Mouse (Mus musculus) thymus, adult 2 months (tissue): ENCODE measurements around the gene Accsl. TPM values are rescaled to one million over a fixed set of nuclear protein-coding genes. Genes with fewer than 3 reads are reported as not detected.

Source experiments
- DNase-seq: peaks from one replicate; pipeline ENCODE4 v3.0.0; 2021
- H3K27ac ChIP-seq: fragments of 200-500 bp; 2 replicates; pipeline ENCODE4 v1.5.1; 2012; ENCODE audit warnings: low read length, control low read depth; ENCODE audit not compliant: control insufficient read depth, insufficient read depth
- H3K27me3 ChIP-seq: fragments of 200-500 bp; 2 replicates; pipeline ENCODE4 v1.6.1; 2012; ENCODE audit warnings: mild to moderate bottlenecking, low read length, moderate library complexity, mixed read lengths; ENCODE audit not compliant: control insufficient read depth, insufficient read depth
- H3K36me3 ChIP-seq: fragments of 200-500 bp; 2 replicates; pipeline ENCODE4 v1.6.1; 2012; ENCODE audit warnings: mild to moderate bottlenecking, low read length, moderate library complexity; ENCODE audit not compliant: control insufficient read depth, insufficient read depth
- H3K4me1 ChIP-seq: fragments of 200-500 bp; replicated peaks from 2 replicates; pipeline ENCODE4 v1.6.1; 2012; ENCODE audit warnings: low read length; ENCODE audit not compliant: control insufficient read depth, insufficient read depth
- H3K4me3 ChIP-seq: fragments of 200-500 bp; 2 replicates; pipeline ENCODE4 v1.5.1; 2012; ENCODE audit warnings: mild to moderate bottlenecking, low read length, control low read depth, moderate library complexity; ENCODE audit not compliant: control insufficient read depth, insufficient read depth
- CTCF ChIP-seq: fragments of 200-500 bp; IDR thresholded peaks from 2 replicates; pipeline ENCODE4 v1.5.1; 2012; ENCODE audit warnings: mild to moderate bottlenecking, control low read depth, low read length, moderate library complexity, borderline replicate concordance; ENCODE audit not compliant: control insufficient read depth, poor library complexity, insufficient read depth; ENCODE audit errors: extremely low read depth
- POLR2A ChIP-seq: fragments of 200-500 bp; IDR thresholded peaks from 2 replicates; pipeline ENCODE4 v1.6.1; 2012; ENCODE audit warnings: mild to moderate bottlenecking, low read length, control low read depth, moderate library complexity; ENCODE audit not compliant: control insufficient read depth, poor library complexity, insufficient read depth; ENCODE audit errors: extremely low read depth
- WGBS: fragments of 180-500 bp; shearing (Covaris S2); methylation state at CpG from one replicate; pipeline ENCODE4 v1.1.7; 2018; 5-methylcytosine and 5-hydroxymethylcytosine counted together
- polyA plus RNA-seq: library from polyadenylated mRNA; depleted of rRNA; stranded (reverse); fragments of >200 nt; gene quantifications from 2 replicates; pipeline ENCODE4 v1.2.3, GENCODE M21; 2012

Gene Accsl
- polyA plus RNA-seq, 1 experiment, result 0.46 TPM

- no peak for DNase-seq
- WGBS, result 92% methylated on average over 11 of the region's 11 CpGs
- Histone ChIP-seq H3K27me3 (no peaks in the 10 kb centered on the region), H3K36me3 (no peaks in the 10 kb centered on the region), H3K27ac (no peak overlapping the region), H3K4me1 (no peaks in the 10 kb centered on the region), H3K4me3 (no peak overlapping the region)
- no peak for TF ChIP-seq CTCF
- no peak for TF ChIP-seq POLR2A
These were observed 391 bp downstream of the Accsl start for GRCm38 (mm10) chr2:93868566-93868965.

GRCm38 (mm10) chr2:93863229-93863628 is 5.7 kb downstream of the Accsl start:
- Histone ChIP-seq H3K27ac (no peak overlapping the region), H3K4me1 (no peaks in the 10 kb centered on the region), H3K27me3 (no peaks in the 10 kb centered on the region), H3K36me3 (no peaks in the 10 kb centered on the region), H3K4me3 (no peak overlapping the region)
- no peak for TF ChIP-seq POLR2A
- no peak for TF ChIP-seq CTCF
- no peak for DNase-seq
- 85% methylated on average over 4 of the region's 4 CpGs for WGBS

GRCm38 (mm10) chr2:93858845-93859244 is 10.1 kb downstream of the Accsl start:
- TF ChIP-seq POLR2A (no peak), CTCF (no peak)

GRCm38 (mm10) chr2:93851303-93851702 is 17.7 kb downstream of the Accsl start:
- Histone ChIP-seq H3K27me3 (no peaks in the 10 kb centered on the region), H3K36me3 (no peaks in the 10 kb centered on the region), H3K4me1 (peaks cover 7% of the 10 kb centered on the region; the same call in 1 of the 2 replicates), H3K27ac (no peak overlapping the region), H3K4me3 (no peak overlapping the region)
- 97% methylated on average over 1 of the region's 1 CpGs for WGBS
- no peak for DNase-seq
- TF ChIP-seq POLR2A, result no peak
- no peak for TF ChIP-seq CTCF

More at GRCm38 (mm10) chr2:93858845-93859244, 10.1 kb downstream of the Accsl start:
- Histone ChIP-seq H3K27ac (no peak overlapping the region), H3K36me3 (no peaks in the 10 kb centered on the region), H3K4me3 (no peak overlapping the region), H3K27me3 (no peaks in the 10 kb centered on the region), H3K4me1 (no peaks in the 10 kb centered on the region)
- 62% methylated on average over 12 of the region's 12 CpGs for WGBS
- DNase-seq, result no peak

GRCm38 (mm10) chr2:93850317-93850944 is 18.5 kb downstream of the Accsl start:
- 2% methylated on average over 13 of the region's 13 CpGs for WGBS
- peak; percentile 42 for DNase-seq

GRCm38 (mm10) chr2:93849505-93850089 is 19.4 kb downstream of the Accsl start, which contains the start of gene Accs:
Gene Accs, minus strand, starts transcription at chr2:93849943.
- peak within 1 kb of the TSS; percentile 66 for H3K4me3 ChIP-seq
- peaks cover 7% of the 10 kb centered on the region; the same call in 1 of the 2 replicates for H3K4me1 ChIP-seq
- TF ChIP-seq POLR2A (no peak), CTCF (0 out of 2 replicates have a peak, but pooled peaks have one; percentile 59)
- H3K27me3 ChIP-seq, result no peaks in the 10 kb centered on the region
- WGBS, result under 1% methylated on average over 28 of the region's 28 CpGs
- peak within 1 kb of the TSS; percentile 4 for H3K27ac ChIP-seq
- H3K36me3 ChIP-seq, result 0 out of 2 replicates have a peak, but pooled peaks cover under 1% of the 10 kb centered on the region
- DNase-seq, result peak; percentile 60

More at GRCm38 (mm10) chr2:93850317-93850944, 18.5 kb downstream of the Accsl start:
- Histone ChIP-seq H3K27ac (no peak overlapping the region), H3K36me3 (no peaks in the 10 kb centered on the region), H3K4me1 (peaks cover 7% of the 10 kb centered on the region; the same call in 1 of the 2 replicates), H3K4me3 (no peak overlapping the region), H3K27me3 (no peaks in the 10 kb centered on the region)
- TF ChIP-seq POLR2A (no peak), CTCF (no peak)

- DNase-seq, result no peak
- TF ChIP-seq POLR2A (no peak), CTCF (no peak)
- 96% methylated on average over 3 of the region's 3 CpGs for WGBS
- no peak overlapping the region for H3K4me3 ChIP-seq
- H3K27ac ChIP-seq, result no peak overlapping the region
- H3K27me3 ChIP-seq, result no peaks in the 10 kb centered on the region
- no peaks in the 10 kb centered on the region for H3K4me1 ChIP-seq
- 0 out of 2 replicates have a peak, but pooled peaks cover 4% of the 10 kb centered on the region for H3K36me3 ChIP-seq
These were observed 27.6 kb downstream of the Accsl start for GRCm38 (mm10) chr2:93841349-93841748.
